24 mouse cellular contexts compared by ENCODE assay signal in genomic region chr19:44498936-44499335, GRCm38 (mm10). TPM values are rescaled to one million over a fixed set of nuclear protein-coding genes. Genes with fewer than 3 reads are reported as not detected.
"Had no signal": no experiment of that assay in that cellular context is flagged by ENCODE, and none has a peak within 500 bp of the region (broad histone marks: within the 10 kb centered on the region; RNA-seq: fewer than 3 reads in every experiment).

No protein-coding gene starts in this region.

- DNase-seq: lung, adult 18-20 months; lung, embryonic 14.5 days; lung, postnatal 10 days; lung, postnatal 4 days; retina, postnatal 1 day; right cerebral cortex, adult 18-20 months; right cerebral cortex, postnatal 25 days; right cerebral cortex, postnatal 4 days; spleen, adult 18-20 months; thymus, adult 18-20 months; thymus, postnatal 14 days; thymus, postnatal 36 days had no signal

- H3K9me3 ChIP-seq: midbrain, embryonic 10.5 days; midbrain, embryonic 13.5 days; neural tube, embryonic 13.5 days; neural tube, embryonic 15.5 days had no signal

- ATAC-seq: midbrain, embryonic 13.5 days; midbrain, embryonic 16.5 days had no signal

- H3K27ac ChIP-seq: midbrain, embryonic 10.5 days; midbrain, embryonic 13.5 days; neural tube, embryonic 13.5 days; neural tube, embryonic 15.5 days had no signal

- H3K4me3 ChIP-seq: midbrain, embryonic 10.5 days; midbrain, embryonic 13.5 days; myocyte; neural tube, embryonic 13.5 days; neural tube, embryonic 15.5 days had no signal

- H3K36me3 ChIP-seq: midbrain, embryonic 10.5 days; midbrain, embryonic 13.5 days; neural tube, embryonic 13.5 days; neural tube, embryonic 15.5 days had no signal

- H3K4me1 ChIP-seq: neural tube, embryonic 15.5 days had no signal

- H3K9ac ChIP-seq: lung, embryonic 14.5 days; midbrain, embryonic 13.5 days; neural tube, embryonic 13.5 days; neural tube, embryonic 15.5 days had no signal

- H3K4me2 ChIP-seq: lung, embryonic 14.5 days; midbrain, embryonic 13.5 days; neural tube, embryonic 13.5 days; neural tube, embryonic 15.5 days had no signal

RNA-seq across cellular contexts. Expression of gene Wnt8b, which starts 5.7 kb away (rescaled TPM):
- polyA plus RNA-seq: lung, embryonic 14.5 days; lung, embryonic 16.5 days; myocyte; small intestine, adult 2 months; stomach, embryonic 16.5 days had no signal

RNA-seq across cellular contexts. Expression of gene Gm20538, which starts 53.7 kb away (rescaled TPM):
- polyA plus RNA-seq: lung, embryonic 14.5 days; lung, embryonic 16.5 days; midbrain, embryonic 10.5 days; midbrain, embryonic 13.5 days; midbrain, embryonic 16.5 days; myocyte; neural tube, embryonic 11.5 days; neural tube, embryonic 13.5 days; neural tube, embryonic 15.5 days; small intestine, adult 2 months; stomach, embryonic 14.5 days; thymus, postnatal 0 days had no signal
